In genomic region chr7:100582727-100583236, GRCm38 (mm10) we compare ENCODE assay signal across 8 mouse cellular contexts. TPM values are rescaled to one million over a fixed set of nuclear protein-coding genes. Genes with fewer than 3 reads are reported as not detected.
DNase-seq lines count a peak whose midpoint lies in the region; ATAC-seq and TF ChIP-seq lines count a peak whose summit lies in the region.

No protein-coding gene starts in this region.

- no peak for TF ChIP-seq POLR2A in kidney, adult 2 months (IDR thresholded peaks at IDR 0.05; ENCODE audit: low read depth, low read length)
- TF ChIP-seq POLR2A in spleen, adult 2 months (IDR thresholded peaks at IDR 0.05; ENCODE audit: low read depth, low read length), result no peak

- peak overlapping the region; percentile 80 for H3K9ac ChIP-seq in embryonic facial prominence, embryonic 13.5 days
- H3K9ac ChIP-seq in limb, embryonic 12.5 days (replicated peaks), result peak overlapping the region; percentile 82
- H3K9ac ChIP-seq in midbrain, embryonic 15.5 days, result peak overlapping the region; percentile 64

- H3K9me3 ChIP-seq in embryonic facial prominence, embryonic 13.5 days, result no peaks in the 10 kb centered on the region
- no peaks in the 10 kb centered on the region for H3K9me3 ChIP-seq in limb, embryonic 12.5 days
- H3K9me3 ChIP-seq in midbrain, embryonic 15.5 days, result no peaks in the 10 kb centered on the region

- no peaks in the 10 kb centered on the region for H3K36me3 ChIP-seq in embryonic facial prominence, embryonic 13.5 days
- no peaks in the 10 kb centered on the region for H3K36me3 ChIP-seq in kidney, adult 2 months (ENCODE audit: control insufficient read depth, insufficient read depth, low read length)
- no peaks in the 10 kb centered on the region for H3K36me3 ChIP-seq in limb, embryonic 12.5 days
- H3K36me3 ChIP-seq in midbrain, embryonic 15.5 days (replicated peaks), result no peaks in the 10 kb centered on the region
- H3K36me3 ChIP-seq in spleen, adult 2 months (ENCODE audit: control insufficient read depth, insufficient read depth, low read length), result no peaks in the 10 kb centered on the region

- peak overlapping the region; percentile 89 for H3K27ac ChIP-seq in embryonic facial prominence, embryonic 13.5 days
- peak overlapping the region; percentile 99 for H3K27ac ChIP-seq in kidney, adult 2 months (ENCODE audit: insufficient read depth, low read depth, low read length)
- peak overlapping the region; percentile 86 for H3K27ac ChIP-seq in limb, embryonic 12.5 days
- peak overlapping the region; percentile 95 for H3K27ac ChIP-seq in midbrain, embryonic 15.5 days
- peak overlapping the region; percentile 83 for H3K27ac ChIP-seq in spleen, adult 2 months (ENCODE audit: insufficient read depth, low read length)

- TF ChIP-seq CTCF in kidney, adult 2 months (conservative IDR thresholded peaks at IDR 0.05; ENCODE audit: insufficient read depth, insufficient read length, low read depth, low read length), result no peak
- TF ChIP-seq CTCF in spleen, adult 2 months (IDR thresholded peaks at IDR 0.05; ENCODE audit: extremely low read depth, insufficient read depth, insufficient read length, insufficient replicate concordance), result no peak

- DNase-seq in 3134 (ENCODE audit: extremely low read depth, insufficient read length, low spot score), result peak; percentile 90
- peak; percentile 93 for DNase-seq in adrenal gland, postnatal 36 days
- peak; percentile 92 to 96 for DNase-seq in heart, adult 18-20 months
- peak; percentile 95 for DNase-seq in kidney, adult 2 months
- peak; percentile 80 to 83 for DNase-seq in spleen, adult 2 months (ENCODE audit: low read depth in 1 of 2, low spot score in 2 of 2)

- WGBS in embryonic facial prominence, embryonic 13.5 days, result under 1% methylated on average over 31 of the region's 31 CpGs
- WGBS in kidney, adult 2 months, result under 1% methylated on average over 31 of the region's 31 CpGs
- under 1% methylated on average over 31 of the region's 31 CpGs for WGBS in limb, embryonic 12.5 days
- WGBS in midbrain, embryonic 15.5 days, result under 1% methylated on average over 31 of the region's 31 CpGs
- WGBS in spleen, adult 2 months, result under 1% methylated on average over 31 of the region's 31 CpGs

- peak overlapping the region; percentile 67 for H3K4me2 ChIP-seq in embryonic facial prominence, embryonic 13.5 days
- H3K4me2 ChIP-seq in limb, embryonic 12.5 days, result peak overlapping the region; percentile 72
- peak overlapping the region; percentile 61 for H3K4me2 ChIP-seq in midbrain, embryonic 15.5 days

- ATAC-seq in embryonic facial prominence, embryonic 13.5 days (ENCODE audit: insufficient number of reproducible peaks, insufficient read depth, low FRiP score, low TSS enrichment, low read depth), result 0 out of 2 replicates have a peak, but pooled peaks have one; percentile 32
- peak; percentile 87 for ATAC-seq in limb, embryonic 12.5 days (ENCODE audit: insufficient number of reproducible peaks, insufficient read depth, low FRiP score, low TSS enrichment, low read depth)
- ATAC-seq in midbrain, embryonic 15.5 days (replicated peaks), result peak; percentile 95

- H3K4me1 ChIP-seq in embryonic facial prominence, embryonic 13.5 days, result peaks cover 3% of the 10 kb centered on the region; the same call in 1 of the 2 replicates
- peaks cover 3% of the 10 kb centered on the region; the same call in 1 of the 2 replicates for H3K4me1 ChIP-seq in kidney, adult 2 months (ENCODE audit: control insufficient read depth, insufficient read depth, low read length)
- peaks cover 3% of the 10 kb centered on the region; the same call in 1 of the 2 replicates for H3K4me1 ChIP-seq in limb, embryonic 12.5 days (replicated peaks)
- H3K4me1 ChIP-seq in midbrain, embryonic 15.5 days, result peaks cover 12% of the 10 kb centered on the region
- H3K4me1 ChIP-seq in spleen, adult 2 months (ENCODE audit: control insufficient read depth, insufficient read depth, insufficient read length), result peaks cover 3% of the 10 kb centered on the region; the same call in 1 of the 2 replicates

- no peaks in the 10 kb centered on the region for H3K27me3 ChIP-seq in embryonic facial prominence, embryonic 13.5 days
- no peaks in the 10 kb centered on the region for H3K27me3 ChIP-seq in kidney, adult 2 months (replicated peaks; ENCODE audit: control insufficient read depth, insufficient read depth, low read length)
- no peaks in the 10 kb centered on the region for H3K27me3 ChIP-seq in limb, embryonic 12.5 days
- no peaks in the 10 kb centered on the region for H3K27me3 ChIP-seq in midbrain, embryonic 15.5 days (replicated peaks)
- H3K27me3 ChIP-seq in spleen, adult 2 months (ENCODE audit: control insufficient read depth, insufficient read depth, low read length), result no peaks in the 10 kb centered on the region

- H3K4me3 ChIP-seq in embryonic facial prominence, embryonic 13.5 days, result peak overlapping the region; percentile 55
- H3K4me3 ChIP-seq in kidney, adult 2 months (ENCODE audit: insufficient read depth, low read depth, low read length), result peak overlapping the region; percentile 89
- peak overlapping the region; percentile 54 for H3K4me3 ChIP-seq in limb, embryonic 12.5 days (replicated peaks)
- peak overlapping the region; percentile 54 for H3K4me3 ChIP-seq in midbrain, embryonic 15.5 days
- H3K4me3 ChIP-seq in spleen, adult 2 months (ENCODE audit: extremely low read depth, insufficient read depth, insufficient read length), result peak overlapping the region; percentile 84

RNA-seq across cellular contexts. Expression of gene Rab6a, which starts 24.4 kb away (rescaled TPM):
- total RNA-seq in adrenal gland, postnatal 36 days (2021), result 10 to 100 TPM; 74.1 to 82.7 TPM
- 98.9 and 100 TPM in 2 replicates for polyA plus RNA-seq in embryonic facial prominence, embryonic 13.5 days (2015; fragmentation: Nextera tagmentation; extraction: Ambion mirVana)
- 10 to 100 TPM; 60.2 to 63.9 TPM for total RNA-seq in heart, adult 18-20 months (2021)
- 21.1 and 21.4 TPM in 2 replicates for polyA plus RNA-seq in kidney, adult 2 months (2012; rRNA removed)
- 107 and 117 TPM in 2 replicates for polyA plus RNA-seq in limb, embryonic 12.5 days (2016; fragmentation: Nextera tagmentation; extraction: Ambion mirVana)
- polyA plus RNA-seq in midbrain, embryonic 15.5 days (2015; fragmentation: Nextera tagmentation; extraction: Ambion mirVana), result 253 and 260 TPM in 2 replicates
- polyA plus RNA-seq in spleen, adult 2 months (2012; rRNA removed), result 12.3 and 24.3 TPM in 2 replicates

RNA-seq across cellular contexts. Expression of gene Mrpl48, which starts 25.3 kb away (rescaled TPM):
- total RNA-seq in adrenal gland, postnatal 36 days (2021), result 10 to 100 TPM; 56.7 to 58.3 TPM
- 73.9 and 74.6 TPM in 2 replicates for polyA plus RNA-seq in embryonic facial prominence, embryonic 13.5 days (2015; fragmentation: Nextera tagmentation; extraction: Ambion mirVana)
- 10 to 100 TPM; 63.9 to 78.5 TPM for total RNA-seq in heart, adult 18-20 months (2021)
- polyA plus RNA-seq in kidney, adult 2 months (2012; rRNA removed), result 21.0 and 27.5 TPM in 2 replicates
- 59.5 and 66.2 TPM in 2 replicates for polyA plus RNA-seq in limb, embryonic 12.5 days (2016; fragmentation: Nextera tagmentation; extraction: Ambion mirVana)
- polyA plus RNA-seq in midbrain, embryonic 15.5 days (2015; fragmentation: Nextera tagmentation; extraction: Ambion mirVana), result 79.0 and 80.2 TPM in 2 replicates
- polyA plus RNA-seq in spleen, adult 2 months (2012; rRNA removed), result 3.2 and 4.3 TPM in 2 replicates

RNA-seq across cellular contexts. Expression of gene Coa4, which starts 45.9 kb away (rescaled TPM):
- 10 to 100 TPM in 1 of 2 experiments, 1 to 10 TPM in 1; 9.1 to 10.4 TPM for total RNA-seq in adrenal gland, postnatal 36 days (2021)
- polyA plus RNA-seq in embryonic facial prominence, embryonic 13.5 days (2015; fragmentation: Nextera tagmentation; extraction: Ambion mirVana), result 17.6 and 18.8 TPM in 2 replicates
- 10 to 100 TPM; 16.2 to 17.6 TPM for total RNA-seq in heart, adult 18-20 months (2021)
- 12.6 and 16.1 TPM in 2 replicates for polyA plus RNA-seq in kidney, adult 2 months (2012; rRNA removed)
- polyA plus RNA-seq in limb, embryonic 12.5 days (2016; fragmentation: Nextera tagmentation; extraction: Ambion mirVana), result 15.7 and 21.3 TPM in 2 replicates
- polyA plus RNA-seq in midbrain, embryonic 15.5 days (2015; fragmentation: Nextera tagmentation; extraction: Ambion mirVana), result 15.5 and 17.7 TPM in 2 replicates
- polyA plus RNA-seq in spleen, adult 2 months (2012; rRNA removed), result 7.7 and 7.8 TPM in 2 replicates

Comparison
In these comparisons a context has a peak if more than half of its experiments do, and no peak if none do; other contexts are left out.
1. Peak in every context shown above with its lines: DNase-seq, ATAC-seq, H3K4me3 ChIP-seq and H3K27ac ChIP-seq.
2. ATAC-seq: peak in every context shown above with its lines; median percentile 95 in midbrain, embryonic 15.5 days; 87 in limb, embryonic 12.5 days; 32 in embryonic facial prominence, embryonic 13.5 days.